Mouse (Mus musculus) hindbrain, postnatal 0 days (tissue): Measurements from ENCODE around the gene Cldn14. TPM values are rescaled to one million over a fixed set of nuclear protein-coding genes. Genes with fewer than 3 reads are reported as not detected.

Experiments used
- ATAC-seq: fragments of 200-750 bp; cut with Nextera tagmentation; 2 replicates; pipeline ENCODE4 v1.8.0; 2017; ENCODE audit warnings: mild to moderate bottlenecking, moderate TSS enrichment, moderate library complexity
- DNase-seq: peaks from one replicate; pipeline ENCODE4 v3.0.0-alpha.2; 2015; ENCODE audit warnings: low spot score
- H3K27ac ChIP-seq: fragments of 300-500 bp; sonication (generic); 2 replicates; pipeline ENCODE4 v1.5.1; 2014; ENCODE audit warnings: mild to moderate bottlenecking
- H3K27me3 ChIP-seq: fragments of 300-500 bp; sonication (generic); 2 replicates; pipeline ENCODE4 v1.6.1; 2014; ENCODE audit warnings: low read length, mixed read lengths; ENCODE audit not compliant: insufficient read depth
- H3K36me3 ChIP-seq: fragments of 300-500 bp; sonication (generic); 2 replicates; pipeline ENCODE4 v1.6.1; 2014; ENCODE audit warnings: low read length, mixed read lengths; ENCODE audit not compliant: insufficient read depth
- H3K4me1 ChIP-seq: fragments of 300-500 bp; sonication (generic); 2 replicates; pipeline ENCODE4 v1.6.1; 2014; ENCODE audit warnings: antibody characterized with exemption, low read length, mixed read lengths; ENCODE audit not compliant: insufficient read depth
- H3K4me2 ChIP-seq: fragments of 300-500 bp; sonication (generic); 2 replicates; pipeline ENCODE4 v1.6.1; 2014; ENCODE audit warnings: low read depth, mild to moderate bottlenecking, low read length, moderate library complexity, mixed read lengths
- H3K4me3 ChIP-seq: fragments of 300-500 bp; sonication (generic); 2 replicates; pipeline ENCODE4 v1.5.1; 2014; ENCODE audit warnings: low read length
- H3K9ac ChIP-seq: fragments of 300-500 bp; sonication (generic); replicated peaks from 2 replicates; pipeline ENCODE4 v1.6.1; 2014; ENCODE audit warnings: mild to moderate bottlenecking, low read length, moderate library complexity, mixed read lengths
- H3K9me3 ChIP-seq: fragments of 300-500 bp; sonication (generic); 2 replicates; pipeline ENCODE4 v1.6.1; 2016; ENCODE audit warnings: low read length, mixed read lengths
- CTCF ChIP-seq: IDR thresholded peaks from 2 replicates; pipeline ENCODE4 v1.5.1; 2016; ENCODE audit warnings: antibody characterized with exemption, control low read depth, low read depth
- WGBS: fragments of 180-500 bp; shearing (Covaris S2); extraction: QIAGEN DNeasy Blood & Tissue Kit; methylation state at CpG from one replicate; pipeline ENCODE4 v1.1.7; 2014; 5-methylcytosine and 5-hydroxymethylcytosine counted together
- polyA plus RNA-seq: library from polyadenylated mRNA; unstranded; fragments of >200 nt; fragmentation: Nextera tagmentation; extraction: Ambion mirVana; gene quantifications from 2 replicates; pipeline ENCODE4 v1.2.1, GENCODE M21; 2015
- total RNA-seq: library from RNA; depleted of rRNA; stranded (reverse); fragments of >200 nt; gene quantifications from 2 replicates; pipeline ENCODE4 v1.2.3, GENCODE M21; 2014

The Cldn14 gene
- total and polyA plus RNA-seq, 2 experiments from 2014 or later: 0.23 TPM; not detected in 1

DNA sequence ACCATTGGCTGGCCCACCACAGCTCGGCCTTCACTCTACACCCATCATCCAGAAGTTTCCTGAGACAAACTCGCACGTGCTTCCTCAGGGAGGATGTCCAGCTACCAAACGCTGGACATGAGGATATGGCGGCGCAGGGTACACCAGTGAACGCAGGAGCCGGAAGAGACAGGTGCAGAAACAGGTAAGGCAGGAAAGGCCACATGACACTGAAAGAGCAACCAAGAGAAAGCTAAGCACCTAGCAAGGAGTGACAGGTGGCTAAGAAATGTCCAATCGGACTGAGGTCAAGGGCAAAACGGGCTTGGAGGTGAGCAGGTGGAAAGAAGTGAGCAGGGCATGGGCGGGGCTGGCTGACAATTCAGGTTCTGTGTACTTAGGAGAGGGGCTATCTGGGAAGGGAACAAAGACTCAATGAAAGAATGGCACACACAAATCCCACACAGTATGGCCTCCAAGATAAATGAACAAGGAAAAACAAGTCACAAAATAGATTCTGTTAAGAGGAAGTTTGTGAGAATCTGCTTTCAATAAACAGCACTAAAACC, 47.5 kb downstream of the Cldn14 start:
- Histone ChIP-seq H3K27ac (no peak overlapping the region), H3K9ac (no peak overlapping the region), H3K4me1 (no peaks in the 10 kb centered on the region), H3K4me2 (no peak overlapping the region), H3K4me3 (no peak overlapping the region), H3K27me3 (no peaks in the 10 kb centered on the region), H3K9me3 (no peaks in the 10 kb centered on the region), H3K36me3 (no peaks in the 10 kb centered on the region)
- DNase-seq (no peak), ATAC-seq (no peak)
- TF ChIP-seq CTCF: no peak
- whole genome bisulfite sequencing: 89% methylated on average over 11 of the region's 11 CpGs

DNA sequence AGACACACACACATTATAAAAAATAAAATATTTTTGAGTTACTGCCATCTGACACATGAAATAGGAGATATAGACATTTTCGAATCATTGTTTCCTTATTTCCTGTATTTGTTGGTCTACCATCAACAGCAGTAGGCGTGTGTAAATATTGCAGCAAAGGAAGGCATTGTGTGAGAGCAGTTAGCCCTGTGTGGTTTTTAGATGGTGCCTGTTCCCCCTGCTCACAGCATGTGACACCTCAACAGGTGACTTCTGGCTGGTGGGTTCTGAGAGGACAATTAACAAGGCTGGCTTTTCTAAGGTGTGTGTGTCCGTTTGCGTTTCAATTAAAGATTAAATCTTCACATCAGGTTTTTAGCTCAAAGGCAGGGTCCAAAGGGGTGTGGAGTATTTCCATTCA, 48.1 kb downstream of the Cldn14 start:
- no peak for DNase-seq
- no peak overlapping the region for H3K4me3 ChIP-seq
- H3K4me1 ChIP-seq: no peaks in the 10 kb centered on the region
- H3K27ac ChIP-seq: no peak overlapping the region
- 89% methylated on average over 4 of the region's 4 CpGs for whole genome bisulfite sequencing
- H3K4me2 ChIP-seq: no peak overlapping the region
- no peaks in the 10 kb centered on the region for H3K27me3 ChIP-seq
- H3K9me3 ChIP-seq: no peaks in the 10 kb centered on the region
- H3K36me3 ChIP-seq: no peaks in the 10 kb centered on the region
- no peak for ATAC-seq
- TF ChIP-seq CTCF: no peak
- no peak overlapping the region for H3K9ac ChIP-seq

DNA sequence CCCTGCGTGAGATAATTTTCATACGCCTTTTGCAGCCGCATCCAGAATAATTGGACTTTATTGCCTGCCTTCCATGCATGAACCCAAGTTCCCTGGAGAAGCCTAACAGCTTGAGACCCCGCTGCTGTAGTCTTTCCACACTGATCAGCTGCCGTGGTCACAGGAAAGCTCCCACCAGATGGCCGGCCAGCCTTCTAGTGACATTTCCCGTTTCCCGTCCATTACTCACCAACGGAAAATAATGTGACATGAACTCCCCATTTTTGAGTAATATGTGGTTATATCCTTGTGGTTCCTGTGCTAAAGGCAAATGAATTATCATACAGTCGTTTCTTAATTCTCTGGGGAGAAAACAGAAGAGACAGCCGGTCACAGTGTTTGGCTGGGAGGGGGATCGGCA, 51.2 kb downstream of the Cldn14 start:
- TF ChIP-seq CTCF: no peak
- H3K36me3 ChIP-seq: no peaks in the 10 kb centered on the region
- H3K4me3 ChIP-seq: no peak overlapping the region
- no peaks in the 10 kb centered on the region for H3K27me3 ChIP-seq
- 0 out of 2 replicates have a peak overlapping the region, but pooled peaks have one; percentile 10 for H3K4me2 ChIP-seq
- H3K9me3 ChIP-seq: no peaks in the 10 kb centered on the region
- DNase-seq (peak; percentile 68), ATAC-seq (no peak)
- no peak overlapping the region for H3K27ac ChIP-seq
- H3K4me1 ChIP-seq: no peaks in the 10 kb centered on the region
- WGBS: 37% methylated on average over 12 of the region's 12 CpGs
- no peak overlapping the region for H3K9ac ChIP-seq

DNA sequence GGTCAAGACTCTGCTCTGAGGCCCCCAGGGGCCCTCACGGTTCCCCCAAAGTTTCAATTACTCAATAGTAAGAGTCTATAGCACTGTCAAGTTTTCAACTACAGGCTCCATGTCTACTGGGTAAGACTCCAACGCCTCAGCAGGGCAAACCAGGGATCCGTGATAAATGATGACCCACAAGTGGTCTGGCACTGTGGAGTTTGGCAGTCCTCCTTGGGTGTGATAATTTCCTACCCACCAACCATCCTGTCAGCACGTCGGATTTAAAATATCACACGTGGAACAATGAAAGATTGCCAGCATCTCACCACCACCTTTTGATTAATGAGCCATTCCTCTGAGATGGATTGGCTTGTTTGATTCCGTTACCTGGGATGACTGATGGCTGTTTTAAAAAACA, 51.7 kb downstream of the Cldn14 start:
- H3K9ac ChIP-seq: no peak overlapping the region
- TF ChIP-seq CTCF: no peak
- WGBS: 44% methylated on average over 7 of the region's 7 CpGs
- no peaks in the 10 kb centered on the region for H3K27me3 ChIP-seq
- no peak overlapping the region for H3K4me2 ChIP-seq
- no peaks in the 10 kb centered on the region for H3K36me3 ChIP-seq
- H3K9me3 ChIP-seq: no peaks in the 10 kb centered on the region
- H3K27ac ChIP-seq: no peak overlapping the region
- H3K4me1 ChIP-seq: no peaks in the 10 kb centered on the region
- ATAC-seq (no peak), DNase-seq (no peak)
- no peak overlapping the region for H3K4me3 ChIP-seq

GRCm38 (mm10) chr16:93947396-93947795, 61.2 kb downstream of the Cldn14 start:
- no peaks in the 10 kb centered on the region for H3K4me1 ChIP-seq
- DNase-seq: no peak
- no peak overlapping the region for H3K27ac ChIP-seq
- H3K4me2 ChIP-seq: no peak overlapping the region
- no peaks in the 10 kb centered on the region for H3K36me3 ChIP-seq
- ATAC-seq: no peak
- no peak overlapping the region for H3K4me3 ChIP-seq
- H3K9me3 ChIP-seq: no peaks in the 10 kb centered on the region
- H3K9ac ChIP-seq: no peak overlapping the region
- 86% methylated on average over 4 of the region's 4 CpGs for WGBS
- no peaks in the 10 kb centered on the region for H3K27me3 ChIP-seq
- no peak; the same call in 1 of the 2 replicates for TF ChIP-seq CTCF

DNA sequence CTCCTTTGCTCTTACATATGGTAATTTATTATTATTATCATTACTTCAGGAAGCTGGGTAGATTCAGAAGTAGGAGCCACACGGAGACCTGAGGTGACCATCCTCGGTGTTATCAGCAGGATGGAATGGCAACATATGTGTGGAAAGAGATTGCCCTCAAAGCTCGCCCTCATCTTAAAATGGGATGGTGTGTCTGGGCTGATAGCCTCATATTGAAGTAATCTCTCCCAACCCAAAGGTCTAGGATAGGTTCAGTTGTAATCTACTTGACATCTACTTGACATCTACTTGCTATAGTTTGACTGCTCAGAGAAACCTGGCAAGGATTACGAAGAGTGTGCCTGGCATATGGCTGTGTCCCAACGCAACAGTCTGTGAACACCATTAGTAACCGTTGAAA, 64.3 kb downstream of the Cldn14 start:
- no peak overlapping the region for H3K9ac ChIP-seq
- no peak for ATAC-seq
- no peaks in the 10 kb centered on the region for H3K4me1 ChIP-seq
- DNase-seq: no peak
- no peak for TF ChIP-seq CTCF
- H3K4me3 ChIP-seq: no peak overlapping the region
- H3K27me3 ChIP-seq: no peaks in the 10 kb centered on the region
- no peak overlapping the region for H3K27ac ChIP-seq
- H3K36me3 ChIP-seq: no peaks in the 10 kb centered on the region
- H3K9me3 ChIP-seq: no peaks in the 10 kb centered on the region
- 80% methylated on average over 6 of the region's 6 CpGs for WGBS
- no peak overlapping the region for H3K4me2 ChIP-seq

GRCm38 (mm10) chr16:93942796-93943502, 65.7 kb downstream of the Cldn14 start:
- Histone ChIP-seq H3K27ac (no peak overlapping the region), H3K4me3 (no peak overlapping the region), H3K4me2 (no peak overlapping the region), H3K9ac (no peak overlapping the region), H3K27me3 (no peaks in the 10 kb centered on the region), H3K4me1 (no peaks in the 10 kb centered on the region), H3K9me3 (no peaks in the 10 kb centered on the region), H3K36me3 (no peaks in the 10 kb centered on the region)
- ATAC-seq: no peak
- no peak for DNase-seq
- peak; percentile 11; the same call in 1 of the 2 replicates for TF ChIP-seq CTCF
- WGBS: 94% methylated on average over 10 of the region's 10 CpGs
